9 mouse cellular contexts compared by ENCODE assay signal in genomic region chr10:84392723-84393081, GRCm38 (mm10). TPM values are rescaled to one million over a fixed set of nuclear protein-coding genes. Genes with fewer than 3 reads are reported as not detected.
DNase-seq lines count a peak whose midpoint lies in the region; ATAC-seq and TF ChIP-seq lines count a peak whose summit lies in the region.
"Had no signal": no experiment of that assay in that cellular context is flagged by ENCODE, and none has a peak within 500 bp of the region (broad histone marks: within the 10 kb centered on the region; RNA-seq: fewer than 3 reads in every experiment).

No protein-coding gene starts in this region.

- no peaks in the 10 kb centered on the region for H3K27me3 ChIP-seq in kidney, embryonic 16.5 days (ENCODE audit: insufficient read depth, low read length)
- no peaks in the 10 kb centered on the region for H3K27me3 ChIP-seq in forebrain, embryonic 11.5 days (ENCODE audit: control insufficient read depth, insufficient read depth, low read length)
- no peaks in the 10 kb centered on the region for H3K27me3 ChIP-seq in midbrain, embryonic 11.5 days (ENCODE audit: control insufficient read depth, insufficient read depth, low read length)
- H3K27me3 ChIP-seq: Patski had no signal

- H3K36me3 ChIP-seq in kidney, embryonic 16.5 days (ENCODE audit: insufficient read depth, low read length) = no peaks in the 10 kb centered on the region
- no peaks in the 10 kb centered on the region for H3K36me3 ChIP-seq in forebrain, embryonic 11.5 days (ENCODE audit: control insufficient read depth, insufficient read depth, low read length)
- no peaks in the 10 kb centered on the region for H3K36me3 ChIP-seq in midbrain, embryonic 11.5 days (ENCODE audit: control insufficient read depth, insufficient read depth, low read length)

- H3K4me2 ChIP-seq in kidney, embryonic 16.5 days (replicated peaks; ENCODE audit: low read depth, low read length) = no peak overlapping the region
- H3K4me2 ChIP-seq in forebrain, embryonic 11.5 days (ENCODE audit: low read depth, low read length, severe bottlenecking) = no peak overlapping the region
- H3K4me2 ChIP-seq in midbrain, embryonic 11.5 days = no peak overlapping the region

- DNase-seq in kidney, postnatal 14 days = no peak
- peak; percentile 66 for DNase-seq in brain, embryonic 14.5 days (ENCODE audit: low read depth)
- no peak for DNase-seq in forebrain, embryonic 11.5 days (ENCODE audit: low spot score)
- DNase-seq in midbrain, embryonic 11.5 days (ENCODE audit: low spot score, missing footprints) = no peak
- no peak for DNase-seq in cerebellum, adult 11-12 months
- DNase-seq in cerebellum, adult 18-20 months = no peak

- WGBS in kidney, embryonic 16.5 days = 81% methylated on average over 3 of the region's 3 CpGs
- 41% methylated on average over 3 of the region's 3 CpGs for WGBS in forebrain, embryonic 11.5 days
- WGBS in midbrain, embryonic 11.5 days = 52% methylated on average over 3 of the region's 3 CpGs

- H3K4me3 ChIP-seq in kidney, embryonic 16.5 days (ENCODE audit: low read length) = no peak overlapping the region
- no peak overlapping the region for H3K4me3 ChIP-seq in forebrain, embryonic 11.5 days (ENCODE audit: low read depth, low read length)
- no peak overlapping the region for H3K4me3 ChIP-seq in midbrain, embryonic 11.5 days (ENCODE audit: low read depth, low read length)

- H3K9ac ChIP-seq in kidney, embryonic 16.5 days (replicated peaks; ENCODE audit: low read length) = no peak overlapping the region
- peak overlapping the region; percentile 23; the same call in 1 of the 2 replicates for H3K9ac ChIP-seq in forebrain, embryonic 11.5 days (ENCODE audit: low read length)
- H3K9ac ChIP-seq in midbrain, embryonic 11.5 days (ENCODE audit: low read length) = no peak overlapping the region

- H3K4me1 ChIP-seq in kidney, embryonic 16.5 days (ENCODE audit: insufficient read depth, low read length) = peaks cover 45% of the 10 kb centered on the region
- peaks cover 24% of the 10 kb centered on the region for H3K4me1 ChIP-seq in forebrain, embryonic 11.5 days (replicated peaks; ENCODE audit: control insufficient read depth, insufficient read depth, low read length)
- peaks cover 32% of the 10 kb centered on the region for H3K4me1 ChIP-seq in midbrain, embryonic 11.5 days (ENCODE audit: control insufficient read depth, insufficient read depth, low read length)

- H3K9me3 ChIP-seq in kidney, embryonic 16.5 days (ENCODE audit: low read length) = no peaks in the 10 kb centered on the region
- no peaks in the 10 kb centered on the region for H3K9me3 ChIP-seq in forebrain, embryonic 11.5 days (ENCODE audit: control insufficient read depth, low read length)
- no peaks in the 10 kb centered on the region for H3K9me3 ChIP-seq in midbrain, embryonic 11.5 days (ENCODE audit: control insufficient read depth, low read length)

- no peak; the same call in 1 of the 2 replicates for ATAC-seq in kidney, embryonic 16.5 days (ENCODE audit: low FRiP score, low TSS enrichment)
- ATAC-seq in forebrain, embryonic 11.5 days (replicated peaks; ENCODE audit: low FRiP score) = no peak
- ATAC-seq in midbrain, embryonic 11.5 days (ENCODE audit: low FRiP score) = peak; percentile 51
- ATAC-seq in monocyte, adult 5-6 weeks (replicated peaks; ENCODE audit: insufficient number of reproducible peaks, low FRiP score, low TSS enrichment, poor library complexity, severe bottlenecking) = no peak

- peak overlapping the region; percentile 57 for H3K27ac ChIP-seq in kidney, embryonic 16.5 days (ENCODE audit: low read length)
- H3K27ac ChIP-seq in forebrain, embryonic 11.5 days (ENCODE audit: low read depth, low read length) = peak overlapping the region; percentile 48
- H3K27ac ChIP-seq in midbrain, embryonic 11.5 days (ENCODE audit: low read depth, low read length) = peak overlapping the region; percentile 51

- no peak for TF ChIP-seq CTCF in brain, embryonic 14.5 days (IDR thresholded peaks at IDR 0.05; ENCODE audit: borderline replicate concordance, extremely low read depth, insufficient read depth, insufficient read length)

- no peak for TF ChIP-seq POLR2A in brain, embryonic 14.5 days (IDR thresholded peaks at IDR 0.05; ENCODE audit: borderline replicate concordance, extremely low read depth, insufficient read depth, insufficient read length, poor library complexity, severe bottlenecking)

RNA-seq across cellular contexts. Expression of gene Nuak1, which starts 47.7 kb away (rescaled TPM):
- polyA plus RNA-seq in kidney, embryonic 16.5 days (2015; fragmentation: Nextera tagmentation; extraction: Ambion mirVana) = 3.2 and 3.6 TPM in 2 replicates
- 52.9 and 54.8 TPM in 2 replicates for polyA plus RNA-seq in brain, embryonic 14.5 days (2012; rRNA removed)
- 2.9 and 3.6 TPM in 2 replicates for polyA plus RNA-seq in forebrain, embryonic 11.5 days (2014; fragmentation: Nextera tagmentation; extraction: Ambion mirVana)
- polyA plus RNA-seq in midbrain, embryonic 11.5 days (2014; fragmentation: Nextera tagmentation; extraction: Ambion mirVana) = 4.8 TPM in 2 replicates
- total RNA-seq in monocyte, adult 5-6 weeks (2017) = 0.29 to 0.48 TPM in 2 of 3 replicates, not detected in the other
